Mouse (Mus musculus): ENCODE results near the gene Nol3. TPM values are rescaled to one million over a fixed set of nuclear protein-coding genes. Genes with fewer than 3 reads are reported as not detected.

Nol3 gene
- polyA plus RNA-seq (2014; fragmentation: Illumina TruSeq; extraction: RNeasy Lipid Tissue Mini Kit (QIAGEN cat#74804); ENCODE audit: low read depth, low replicate concordance) = 1.4 TPM

DNA sequence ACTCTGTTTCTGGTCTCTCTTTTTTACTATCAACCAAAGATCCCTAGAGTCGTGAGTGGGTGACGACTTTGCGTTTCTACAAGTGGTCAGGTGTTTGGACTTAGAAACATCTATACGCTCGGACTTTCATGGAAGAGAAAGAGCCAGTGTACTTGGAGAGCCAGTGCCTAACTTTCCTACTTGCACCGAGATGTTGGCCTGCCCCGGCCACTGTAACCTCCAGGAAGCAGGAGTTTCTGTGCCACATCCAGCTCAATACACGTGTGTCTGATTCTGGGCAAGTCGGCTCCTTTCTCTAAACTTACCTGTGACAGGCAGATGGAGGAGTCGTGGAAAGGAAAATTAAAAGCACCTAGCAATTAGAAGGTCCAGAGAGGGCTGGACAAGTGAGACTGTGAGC is at the start of gene Nol3:
Gene Nol3 (plus strand): TSS at position 301 of the 400 bp plus-strand sequence.

DNA sequence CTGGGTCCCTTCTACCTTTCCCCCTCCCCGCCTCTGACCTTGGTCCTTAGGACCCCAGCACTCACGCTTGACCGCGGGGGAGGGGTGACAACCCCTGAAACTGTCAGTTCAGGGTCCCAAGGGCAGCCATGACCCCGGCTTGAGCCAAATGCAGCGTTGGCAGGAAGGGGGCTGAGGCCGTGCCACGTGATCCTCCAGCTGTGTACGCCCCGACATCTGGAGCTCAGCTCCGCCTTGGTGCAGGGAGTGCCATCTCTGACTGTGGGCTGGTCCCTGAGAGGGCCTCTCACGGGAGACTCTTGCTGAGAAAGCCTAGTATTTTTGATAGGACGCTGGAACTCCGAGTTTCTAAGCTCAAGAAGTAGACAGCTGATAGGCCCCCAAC is 21.0 kb upstream of the Nol3 start, which contains the start of gene B3gnt9:
Gene B3gnt9 (minus strand): TSS at position 188 of the 385 bp plus-strand sequence.

DNA sequence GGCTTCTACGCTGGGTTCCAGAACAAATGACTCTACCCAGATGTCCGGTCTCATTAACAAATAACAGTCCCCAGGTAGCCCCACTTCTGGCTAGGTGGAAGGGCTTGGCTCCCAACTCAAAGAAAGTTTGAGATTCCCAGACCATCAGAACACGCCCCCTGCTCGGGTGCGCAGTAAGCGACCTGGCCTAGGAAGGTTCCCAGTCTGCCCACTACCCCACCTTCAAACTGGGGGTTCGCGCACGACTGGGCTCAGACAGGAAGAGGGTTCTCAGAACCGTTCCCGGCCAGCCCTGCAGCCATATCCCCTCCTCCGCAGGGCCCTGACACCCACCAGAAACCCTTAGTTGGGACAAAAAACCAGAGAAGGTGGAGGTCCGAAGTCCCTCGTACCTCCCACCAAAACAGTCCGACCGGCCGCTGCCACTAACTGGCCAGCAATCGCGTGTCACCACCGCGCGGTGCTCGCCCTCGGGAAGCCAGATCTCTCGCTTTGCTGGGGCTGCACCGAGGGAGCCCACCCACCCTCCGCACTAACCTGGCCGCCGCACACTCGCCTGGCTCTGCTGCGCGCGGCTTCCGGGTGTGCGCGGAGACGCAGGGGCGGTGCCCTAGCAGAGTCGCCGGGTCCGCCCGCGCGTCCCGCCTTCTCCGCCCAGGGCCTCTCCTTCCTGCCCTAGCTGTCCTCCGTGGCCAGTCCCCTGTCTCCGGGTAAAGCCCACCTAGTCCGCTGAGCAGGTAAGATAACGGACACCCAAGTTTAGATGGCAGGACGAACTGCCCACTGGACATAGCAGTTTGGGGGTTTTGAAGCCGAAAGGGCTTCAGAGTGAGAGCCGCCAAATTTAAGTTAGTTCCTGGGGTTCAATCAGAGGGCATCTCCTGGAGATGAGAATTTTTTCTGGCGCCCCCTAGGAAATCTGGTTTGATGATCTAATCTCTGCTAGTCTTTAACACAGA is 11.6 kb upstream of the Nol3 start, which contains the start of the genes Tradd and Fbxl8:
Gene Tradd (minus strand): TSS at position 586 of the 959 bp plus-strand sequence.
Gene Fbxl8 (plus strand): TSS at position 625 of the 959 bp plus-strand sequence.

DNA sequence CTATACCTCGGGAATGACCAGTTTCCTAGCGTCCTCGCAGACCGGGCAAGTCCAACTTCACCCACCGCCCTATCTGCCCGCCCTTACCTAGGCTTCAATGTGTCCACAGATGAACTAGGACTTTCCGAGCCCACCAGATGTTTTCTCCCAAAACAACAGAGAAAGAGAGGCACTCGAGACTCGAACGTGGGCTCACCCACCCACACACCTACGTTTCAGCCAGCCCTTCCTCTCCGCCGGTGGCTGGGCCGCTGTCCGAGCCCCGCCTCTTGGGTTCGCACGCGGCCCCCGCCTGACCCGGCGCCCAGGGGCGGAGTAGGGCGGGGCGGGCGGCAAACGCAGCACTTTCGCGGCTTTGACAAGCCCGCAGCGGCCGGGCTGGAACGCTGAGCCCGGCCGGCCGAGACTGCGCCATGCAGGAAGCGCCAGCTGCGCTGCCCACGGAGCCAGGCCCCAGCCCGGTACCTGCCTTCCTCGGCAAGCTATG is 6.4 kb upstream of the Nol3 start, which contains the start of gene Hsf4:
Gene Hsf4 (plus strand): TSS at position 341 of the 487 bp plus-strand sequence.

DNA sequence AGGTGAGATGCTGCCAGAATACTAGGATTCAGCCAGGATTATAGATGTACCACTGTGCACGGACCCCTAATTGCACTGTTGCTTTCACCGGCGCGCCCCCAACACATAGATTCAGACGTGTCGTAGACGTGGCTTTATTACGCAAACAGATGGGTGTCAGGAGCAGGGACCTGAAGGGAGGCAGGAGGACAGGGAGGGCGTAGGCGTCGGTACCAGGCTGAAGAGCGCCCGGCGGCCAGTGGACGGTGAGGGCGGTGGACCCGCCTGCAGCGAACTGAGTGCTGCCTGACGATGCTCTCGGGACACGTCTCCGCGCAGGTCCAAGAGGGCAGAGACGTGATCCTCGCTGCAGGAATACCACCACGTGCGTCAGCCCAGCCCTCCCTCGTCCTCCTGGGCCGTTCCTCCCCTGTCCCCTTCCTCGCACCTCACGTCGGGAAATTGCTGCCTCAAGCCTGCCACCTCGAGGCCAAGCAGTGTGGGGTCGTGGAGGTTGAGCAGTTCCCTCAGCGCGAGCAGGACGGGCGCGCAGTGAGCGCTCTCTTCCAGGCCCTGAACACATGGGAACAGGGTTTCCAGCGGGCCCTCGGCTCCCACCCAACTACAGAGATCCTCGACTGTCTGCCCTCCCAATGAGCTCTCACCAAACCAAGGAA is 14.0 kb downstream of the Nol3 start, which contains the start of gene 4931428F04Rik:
Gene 4931428F04Rik (minus strand): TSS at position 60 of the 656 bp plus-strand sequence.

DNA sequence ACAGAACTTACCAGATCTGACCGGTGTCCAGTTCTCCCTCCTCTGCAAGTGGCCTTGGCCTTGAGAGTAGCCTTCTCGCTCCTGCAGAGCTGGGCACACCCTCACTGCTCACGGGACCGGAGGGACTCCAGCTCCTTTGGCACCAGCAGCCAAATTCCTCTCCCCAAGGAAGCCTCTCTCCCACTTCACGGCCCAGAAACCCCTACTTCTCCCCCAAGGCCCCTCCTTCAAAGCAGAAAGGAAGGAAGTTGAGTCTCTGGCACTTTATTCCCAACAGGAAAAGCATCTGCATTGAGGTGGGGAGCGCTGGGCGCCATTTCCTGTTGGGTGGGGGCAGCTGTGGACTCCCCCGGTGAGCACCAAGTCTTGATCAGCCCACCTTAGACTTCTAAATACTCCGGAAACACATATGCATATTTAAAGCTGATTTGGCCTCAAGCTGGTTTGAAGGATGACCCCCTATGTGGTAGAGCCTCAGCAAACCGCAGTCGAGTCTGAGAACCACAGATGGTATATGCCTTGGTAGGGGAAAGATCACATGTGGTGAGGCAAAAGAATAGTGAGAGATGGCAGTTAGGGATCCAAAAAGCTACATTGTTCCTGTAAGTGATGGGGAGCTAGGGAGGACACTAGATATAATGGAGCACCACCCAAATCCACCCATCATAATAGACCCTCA is 20.1 kb downstream of the Nol3 start, which contains the start of gene Exoc3l:
Gene Exoc3l (minus strand): TSS at position 207 of the 679 bp plus-strand sequence.

DNA sequence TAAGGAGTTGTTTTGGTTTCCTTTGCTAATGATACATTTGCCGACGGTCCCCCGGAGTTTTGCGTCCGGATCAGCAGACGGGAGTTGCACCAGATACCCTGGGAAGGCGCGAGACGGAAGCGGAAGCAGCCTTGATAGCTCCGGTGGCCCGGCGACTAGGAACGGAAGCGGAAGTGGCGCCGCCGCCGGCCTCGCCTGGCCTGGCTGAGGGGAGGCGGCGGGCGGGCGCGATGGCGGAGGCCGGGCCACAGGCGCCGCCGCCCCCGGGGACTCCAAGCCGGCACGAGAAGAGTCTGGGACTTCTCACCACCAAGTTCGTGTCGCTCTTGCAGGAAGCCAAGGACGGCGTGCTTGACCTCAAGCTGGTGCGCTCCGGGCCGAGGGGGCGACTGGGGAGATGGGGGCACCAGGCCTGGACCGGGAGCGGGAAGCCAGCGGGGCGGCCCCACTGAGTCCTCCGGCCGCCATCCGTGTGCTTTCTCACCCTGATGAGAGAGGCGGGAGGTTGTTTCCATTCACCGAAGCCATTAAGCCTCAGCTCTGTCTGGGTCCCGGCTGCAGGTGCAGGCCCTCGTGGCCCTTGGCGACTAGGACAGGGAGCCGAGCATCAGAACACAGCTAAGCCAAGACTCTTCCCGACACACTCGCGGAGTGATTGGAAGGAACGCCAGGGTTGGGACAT is 21.7 kb downstream of the Nol3 start, which contains the start of gene E2f4:
Gene E2f4 (plus strand): TSS at position 153 of the 682 bp plus-strand sequence.

DNA sequence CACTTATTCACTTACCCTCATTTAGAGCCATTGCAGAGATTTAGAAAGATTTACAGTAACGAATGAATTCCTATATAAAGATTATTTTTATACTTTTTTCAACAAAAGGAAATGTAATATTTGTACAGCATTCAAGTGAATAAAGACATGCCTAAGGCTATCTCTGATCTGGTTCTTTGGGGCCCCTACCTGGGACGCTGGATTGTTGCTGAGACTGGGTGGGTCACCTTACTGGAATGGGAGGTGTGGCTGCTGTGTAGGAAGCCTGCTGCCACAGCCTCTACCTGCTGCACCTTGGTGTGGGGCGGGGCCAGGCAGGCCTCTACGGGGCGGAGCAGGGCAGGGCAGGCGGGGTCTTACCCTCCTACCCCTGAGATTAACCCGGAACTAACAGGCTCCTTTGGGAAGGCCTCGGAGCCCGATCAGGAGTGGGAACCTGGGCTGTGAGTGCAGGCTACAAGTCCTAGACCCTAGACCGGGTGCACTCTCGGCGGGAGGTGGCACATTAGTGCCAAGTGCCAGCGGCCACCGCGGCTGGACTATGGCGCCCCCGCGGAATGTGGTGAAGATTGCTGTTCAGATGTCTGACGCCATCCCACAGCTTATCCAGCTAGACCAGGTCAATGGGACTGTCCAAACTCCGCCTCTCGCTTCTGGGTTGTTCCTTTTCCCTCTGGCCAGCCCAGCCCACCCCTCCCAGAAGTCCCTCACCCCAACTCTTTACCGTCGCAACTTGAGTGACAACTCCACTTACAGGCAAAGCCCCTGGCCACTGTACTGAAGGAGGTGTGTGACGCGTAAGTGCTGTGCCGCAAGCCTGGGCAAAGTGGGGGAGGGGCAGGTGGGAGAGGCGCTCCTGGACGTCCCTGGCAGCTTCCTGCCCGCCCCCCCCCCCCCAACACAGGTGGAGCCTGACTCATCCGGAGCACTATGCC is 29.5 kb downstream of the Nol3 start, which contains the start of gene Elmo3:
Gene Elmo3 (plus strand): TSS at position 391 of the 935 bp plus-strand sequence.

DNA sequence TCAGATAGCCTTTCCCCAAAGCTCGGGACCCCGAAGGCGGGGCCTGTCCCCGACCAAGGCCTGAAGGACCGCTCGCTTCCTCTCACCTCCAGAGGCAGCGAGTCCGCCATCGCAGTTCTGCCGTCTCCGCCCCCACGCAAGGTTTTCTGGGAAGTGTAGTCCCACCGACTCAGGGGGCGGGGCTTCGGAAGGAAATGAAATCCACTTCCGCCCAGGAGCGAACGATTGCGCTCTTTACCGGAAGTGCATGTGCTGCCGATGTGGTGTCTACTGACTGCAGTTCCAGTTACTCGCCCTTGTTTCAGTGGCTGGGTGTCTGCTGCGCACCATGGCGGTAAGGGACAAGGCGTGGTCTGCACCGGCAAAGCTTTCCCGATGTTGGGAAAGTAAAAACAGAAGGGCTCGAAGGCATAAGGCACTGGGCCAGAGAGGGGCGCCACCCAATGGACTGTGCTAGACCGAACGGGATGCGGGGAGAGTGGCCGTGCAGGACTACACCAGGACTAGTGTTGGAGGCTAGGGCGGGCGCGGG is 50.3 kb downstream of the Nol3 start, which contains the start of the genes Lrrc29 and Tmem208:
Gene Lrrc29 (minus strand): TSS at position 138 of the 532 bp plus-strand sequence.
Gene Tmem208 (plus strand): TSS at position 214 of the 532 bp plus-strand sequence.

Other genes starting within 250 kb of the Nol3 start
- gene Ces3a, start 227.5 kb upstream of the Nol3 start, polyA plus RNA-seq (2014; fragmentation: Illumina TruSeq; extraction: RNeasy Lipid Tissue Mini Kit (QIAGEN cat#74804); ENCODE audit: low read depth, low replicate concordance) = not detected
- not detected for gene Ces3b, start 192.4 kb upstream of the Nol3 start, polyA plus RNA-seq (2014; fragmentation: Illumina TruSeq; extraction: RNeasy Lipid Tissue Mini Kit (QIAGEN cat#74804); ENCODE audit: low read depth, low replicate concordance)
- gene Ces4a, start 144.3 kb upstream of the Nol3 start, polyA plus RNA-seq (2014; fragmentation: Illumina TruSeq; extraction: RNeasy Lipid Tissue Mini Kit (QIAGEN cat#74804); ENCODE audit: low read depth, low replicate concordance) = not detected
- 305 TPM for gene Cbfb, start 105.5 kb upstream of the Nol3 start, polyA plus RNA-seq (2014; fragmentation: Illumina TruSeq; extraction: RNeasy Lipid Tissue Mini Kit (QIAGEN cat#74804); ENCODE audit: low read depth, low replicate concordance)
- gene D230025D16Rik, start 51.0 kb upstream of the Nol3 start, polyA plus RNA-seq (2014; fragmentation: Illumina TruSeq; extraction: RNeasy Lipid Tissue Mini Kit (QIAGEN cat#74804); ENCODE audit: low read depth, low replicate concordance) = 70.0 TPM
- gene B3gnt9, start 21.0 kb upstream of the Nol3 start, polyA plus RNA-seq (2014; fragmentation: Illumina TruSeq; extraction: RNeasy Lipid Tissue Mini Kit (QIAGEN cat#74804); ENCODE audit: low read depth, low replicate concordance) = 1.6 TPM
- gene Tradd, start 11.5 kb upstream of the Nol3 start, polyA plus RNA-seq (2014; fragmentation: Illumina TruSeq; extraction: RNeasy Lipid Tissue Mini Kit (QIAGEN cat#74804); ENCODE audit: low read depth, low replicate concordance) = 1.2 TPM
- gene Fbxl8, start 11.5 kb upstream of the Nol3 start, polyA plus RNA-seq (2014; fragmentation: Illumina TruSeq; extraction: RNeasy Lipid Tissue Mini Kit (QIAGEN cat#74804); ENCODE audit: low read depth, low replicate concordance) = not detected
- not detected for gene Hsf4, start 6.3 kb upstream of the Nol3 start, polyA plus RNA-seq (2014; fragmentation: Illumina TruSeq; extraction: RNeasy Lipid Tissue Mini Kit (QIAGEN cat#74804); ENCODE audit: low read depth, low replicate concordance)
- gene 4931428F04Rik, start 13.7 kb downstream of the Nol3 start, polyA plus RNA-seq (2014; fragmentation: Illumina TruSeq; extraction: RNeasy Lipid Tissue Mini Kit (QIAGEN cat#74804); ENCODE audit: low read depth, low replicate concordance) = 0.70 TPM
- gene Exoc3l, start 20.0 kb downstream of the Nol3 start, polyA plus RNA-seq (2014; fragmentation: Illumina TruSeq; extraction: RNeasy Lipid Tissue Mini Kit (QIAGEN cat#74804); ENCODE audit: low read depth, low replicate concordance) = not detected
- gene E2f4, start 21.5 kb downstream of the Nol3 start, polyA plus RNA-seq (2014; fragmentation: Illumina TruSeq; extraction: RNeasy Lipid Tissue Mini Kit (QIAGEN cat#74804); ENCODE audit: low read depth, low replicate concordance) = 5.1 TPM
- gene Elmo3, start 29.5 kb downstream of the Nol3 start, polyA plus RNA-seq (2014; fragmentation: Illumina TruSeq; extraction: RNeasy Lipid Tissue Mini Kit (QIAGEN cat#74804); ENCODE audit: low read depth, low replicate concordance) = 1.0 TPM
- gene Lrrc29, start 50.1 kb downstream of the Nol3 start, polyA plus RNA-seq (2014; fragmentation: Illumina TruSeq; extraction: RNeasy Lipid Tissue Mini Kit (QIAGEN cat#74804); ENCODE audit: low read depth, low replicate concordance) = not detected
- 5.9 TPM for gene Tmem208, start 50.2 kb downstream of the Nol3 start, polyA plus RNA-seq (2014; fragmentation: Illumina TruSeq; extraction: RNeasy Lipid Tissue Mini Kit (QIAGEN cat#74804); ENCODE audit: low read depth, low replicate concordance)
- 0.64 TPM for gene Fhod1, start 71.8 kb downstream of the Nol3 start, polyA plus RNA-seq (2014; fragmentation: Illumina TruSeq; extraction: RNeasy Lipid Tissue Mini Kit (QIAGEN cat#74804); ENCODE audit: low read depth, low replicate concordance)
- gene Slc9a5, start 72.7 kb downstream of the Nol3 start, polyA plus RNA-seq (2014; fragmentation: Illumina TruSeq; extraction: RNeasy Lipid Tissue Mini Kit (QIAGEN cat#74804); ENCODE audit: low read depth, low replicate concordance) = not detected
- gene Plekhg4, start 97.1 kb downstream of the Nol3 start, polyA plus RNA-seq (2014; fragmentation: Illumina TruSeq; extraction: RNeasy Lipid Tissue Mini Kit (QIAGEN cat#74804); ENCODE audit: low read depth, low replicate concordance) = not detected
- gene Kctd19, start 137.4 kb downstream of the Nol3 start, polyA plus RNA-seq (2014; fragmentation: Illumina TruSeq; extraction: RNeasy Lipid Tissue Mini Kit (QIAGEN cat#74804); ENCODE audit: low read depth, low replicate concordance) = not detected
- gene Lrrc36, start 137.4 kb downstream of the Nol3 start, polyA plus RNA-seq (2014; fragmentation: Illumina TruSeq; extraction: RNeasy Lipid Tissue Mini Kit (QIAGEN cat#74804); ENCODE audit: low read depth, low replicate concordance) = 1.2 TPM
- gene Tppp3, start 195.4 kb downstream of the Nol3 start, polyA plus RNA-seq (2014; fragmentation: Illumina TruSeq; extraction: RNeasy Lipid Tissue Mini Kit (QIAGEN cat#74804); ENCODE audit: low read depth, low replicate concordance) = not detected
- 1.7 TPM for gene Zdhhc1, start 220.8 kb downstream of the Nol3 start, polyA plus RNA-seq (2014; fragmentation: Illumina TruSeq; extraction: RNeasy Lipid Tissue Mini Kit (QIAGEN cat#74804); ENCODE audit: low read depth, low replicate concordance)
- gene Hsd11b2, start 242.6 kb downstream of the Nol3 start, polyA plus RNA-seq (2014; fragmentation: Illumina TruSeq; extraction: RNeasy Lipid Tissue Mini Kit (QIAGEN cat#74804); ENCODE audit: low read depth, low replicate concordance) = not detected